Mouse (Mus musculus) layer of hippocampus, adult 2 months (tissue): Measurements from ENCODE around the gene Slc35e3. TPM values are rescaled to one million over a fixed set of nuclear protein-coding genes. Genes with fewer than 3 reads are reported as not detected.
"Not testable (repeated sequence)": the region's sequence is repeated elsewhere in the genome, so short reads cannot be mapped to it uniquely, and the experiment has no call there.

Source experiments
- DNase-seq, 2 experiments: peaks; one replicate each; pipeline ENCODE4 v3.0.0; 2022; ENCODE audit warnings: low spot score in 2 of 2
- H3K27ac ChIP-seq: fragments of 200-600 bp; 2 replicates; pipeline ENCODE4 v1.8.1; 2022
- H3K4me3 ChIP-seq: fragments of 200-600 bp; 2 replicates; pipeline ENCODE4 v1.8.1; 2022; ENCODE audit warnings: mild to moderate bottlenecking
- CTCF ChIP-seq: fragments of 200-600 bp; conservative IDR thresholded peaks from 2 replicates; pipeline ENCODE4 v1.8.1; 2022; ENCODE audit warnings: antibody characterized with exemption, mild to moderate bottlenecking, moderate library complexity
- total RNA-seq, 2 experiments: library from RNA; stranded (reverse); gene quantifications; 2 replicates each; pipeline ENCODE4 v1.2.3; 2021

The Slc35e3 gene
- total RNA-seq, 2 experiments from 2014 or later = 31.4 to 33.1 TPM

DNA sequence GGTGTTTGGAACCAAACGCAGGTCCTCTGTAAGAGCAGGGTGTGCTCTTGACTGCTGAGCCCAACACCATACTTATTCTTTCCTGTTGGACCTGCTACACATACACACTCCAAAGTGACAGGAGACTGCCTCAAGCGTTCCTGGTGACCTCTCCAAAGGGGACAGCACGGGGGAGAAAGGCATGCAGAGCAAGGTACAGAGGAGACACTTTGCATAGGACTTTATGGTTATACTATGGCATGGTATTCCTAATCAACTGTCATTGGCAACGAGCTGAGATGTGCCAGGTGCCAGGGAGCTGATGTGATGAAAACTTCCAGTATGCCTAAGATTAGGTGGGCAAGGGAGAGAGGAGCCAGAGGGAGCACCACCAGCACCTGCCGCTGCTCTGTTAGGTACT is 9.6 kb downstream of the Slc35e3 start:
- Histone ChIP-seq H3K27ac (no peak overlapping the region), H3K4me3 (no peak overlapping the region)
- TF ChIP-seq CTCF = no peak
- no peak for DNase-seq

DNA sequence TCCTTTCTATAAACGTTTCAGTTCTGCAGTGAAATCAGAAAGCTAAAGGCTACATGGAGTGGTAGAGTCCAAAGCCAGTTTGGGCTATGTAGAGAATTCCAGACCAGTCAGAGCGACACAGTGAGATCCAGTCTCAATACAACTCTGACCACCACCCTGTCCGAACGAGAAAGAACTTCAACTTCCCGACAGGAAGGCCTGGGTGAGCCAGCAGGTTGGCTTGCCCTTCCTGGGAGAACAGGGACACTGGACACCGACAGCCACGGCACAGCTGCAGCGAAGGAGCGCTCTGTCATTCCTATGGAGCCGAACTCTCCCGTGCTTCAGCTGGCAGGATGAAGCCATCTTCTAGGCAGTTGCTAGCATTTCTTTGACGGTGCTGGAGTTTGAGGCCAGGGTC is 10.8 kb downstream of the Slc35e3 start:
- H3K4me3 ChIP-seq, H3K27ac ChIP-seq, DNase-seq: not testable (repeated sequence)

DNA sequence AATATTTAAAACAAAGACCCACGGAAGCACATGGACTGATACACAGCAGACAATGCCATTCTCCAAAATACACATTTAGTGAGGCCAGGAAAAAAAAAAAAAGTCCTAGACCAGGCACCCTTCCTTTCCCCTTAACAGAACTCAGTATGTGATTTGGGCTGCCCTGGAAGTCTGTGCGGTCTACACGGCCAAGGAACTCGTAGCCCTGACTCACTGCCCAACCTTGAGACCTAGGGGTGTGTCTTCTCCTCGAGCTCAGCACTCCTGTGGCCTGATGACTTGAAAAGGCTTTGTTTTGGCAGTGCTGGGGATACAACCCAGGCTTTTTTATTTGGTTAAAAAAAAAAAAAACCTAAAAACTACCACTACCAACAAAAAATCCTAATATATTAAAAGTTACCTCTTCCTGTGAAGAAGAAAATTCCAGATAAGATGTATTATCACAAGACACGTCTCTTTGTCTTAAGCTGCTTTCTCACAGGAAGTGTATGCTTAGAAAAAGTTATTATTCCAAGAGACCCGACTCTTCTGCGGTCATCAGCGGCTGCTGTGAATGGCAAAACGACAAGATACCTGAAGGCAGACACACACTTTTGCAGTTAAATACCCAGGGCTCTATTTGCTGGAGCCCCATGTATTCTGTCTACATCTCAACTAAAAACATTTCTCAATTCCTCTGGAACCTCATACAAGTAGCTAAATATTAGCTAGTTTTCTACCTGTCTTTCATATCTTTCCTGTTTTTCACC is 11.9 kb downstream of the Slc35e3 start:
- not testable (repeated sequence) for H3K27ac ChIP-seq, DNase-seq, H3K4me3 ChIP-seq

DNA sequence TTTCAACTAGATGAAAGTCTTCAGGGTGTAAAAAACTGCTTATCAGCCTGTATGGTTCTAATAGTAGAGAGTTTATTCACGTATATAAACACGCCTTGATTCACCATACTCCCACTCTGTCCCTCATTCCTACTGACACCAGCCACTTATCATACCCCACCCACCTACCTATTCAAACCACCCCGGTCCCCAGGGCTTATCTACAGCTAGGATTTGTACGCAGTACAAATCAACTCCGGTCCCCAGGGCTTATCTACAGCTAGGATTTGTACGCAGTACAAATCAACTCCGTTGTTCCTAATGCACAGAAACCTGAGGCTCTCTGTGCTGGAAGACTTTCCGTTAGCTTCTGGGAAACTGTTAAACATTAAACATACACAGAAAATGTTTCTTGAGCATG is 12.5 kb downstream of the Slc35e3 start:
- not testable (repeated sequence) for H3K4me3 ChIP-seq, DNase-seq, H3K27ac ChIP-seq

DNA sequence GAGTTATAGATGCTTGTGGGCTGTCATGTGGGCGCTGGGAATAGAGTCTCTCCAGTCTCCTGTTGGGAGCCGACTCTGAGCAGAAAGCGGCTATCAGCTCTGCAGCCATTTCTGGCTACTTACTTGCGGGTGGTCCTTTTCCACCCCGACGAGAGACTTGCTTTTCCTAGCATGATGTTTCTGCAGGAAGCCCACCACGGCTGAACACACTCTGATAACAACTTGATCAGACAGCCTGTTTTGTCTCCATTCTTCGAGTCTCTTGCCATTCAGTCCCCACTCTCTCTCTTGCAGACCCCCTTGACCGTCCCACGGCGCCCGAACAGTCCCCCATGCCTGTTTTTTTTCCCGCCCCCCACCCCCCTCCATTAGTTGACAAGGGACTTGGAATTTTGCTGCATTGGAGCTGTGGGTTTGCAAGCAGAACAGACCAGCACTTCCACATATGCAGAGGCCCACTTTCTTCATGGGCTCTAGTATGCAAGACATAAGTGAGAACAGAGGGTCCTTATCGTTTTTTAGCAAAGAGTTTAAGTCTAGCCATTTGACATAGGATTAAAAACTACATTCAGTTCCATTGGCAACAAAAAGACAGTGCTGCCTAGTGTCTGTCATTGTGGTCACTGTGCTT is 13.1 kb downstream of the Slc35e3 start:
- TF ChIP-seq CTCF = no peak
- no peak for DNase-seq
- no peak overlapping the region for H3K27ac ChIP-seq
- no peak overlapping the region for H3K4me3 ChIP-seq

DNA sequence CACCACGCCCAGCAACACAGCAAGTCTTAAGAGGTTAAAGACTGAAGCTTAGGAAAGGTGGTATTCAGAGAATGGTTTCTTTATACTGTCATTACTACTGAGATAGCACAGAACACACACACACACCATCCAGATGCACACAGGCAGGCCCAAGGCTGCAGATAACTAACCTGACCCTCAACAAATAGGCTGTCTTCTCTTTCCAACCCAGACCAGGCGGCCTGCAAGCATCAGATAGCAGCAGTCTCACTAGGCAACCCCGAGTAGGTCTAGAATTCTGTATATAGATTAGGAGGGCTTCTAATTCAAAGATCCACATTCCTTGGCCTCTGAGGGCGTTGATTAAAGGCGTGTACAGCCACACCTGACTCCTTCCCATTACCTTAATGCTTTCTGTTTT is 14.0 kb downstream of the Slc35e3 start:
- DNase-seq = no peak
- no peak overlapping the region for H3K4me3 ChIP-seq

DNA sequence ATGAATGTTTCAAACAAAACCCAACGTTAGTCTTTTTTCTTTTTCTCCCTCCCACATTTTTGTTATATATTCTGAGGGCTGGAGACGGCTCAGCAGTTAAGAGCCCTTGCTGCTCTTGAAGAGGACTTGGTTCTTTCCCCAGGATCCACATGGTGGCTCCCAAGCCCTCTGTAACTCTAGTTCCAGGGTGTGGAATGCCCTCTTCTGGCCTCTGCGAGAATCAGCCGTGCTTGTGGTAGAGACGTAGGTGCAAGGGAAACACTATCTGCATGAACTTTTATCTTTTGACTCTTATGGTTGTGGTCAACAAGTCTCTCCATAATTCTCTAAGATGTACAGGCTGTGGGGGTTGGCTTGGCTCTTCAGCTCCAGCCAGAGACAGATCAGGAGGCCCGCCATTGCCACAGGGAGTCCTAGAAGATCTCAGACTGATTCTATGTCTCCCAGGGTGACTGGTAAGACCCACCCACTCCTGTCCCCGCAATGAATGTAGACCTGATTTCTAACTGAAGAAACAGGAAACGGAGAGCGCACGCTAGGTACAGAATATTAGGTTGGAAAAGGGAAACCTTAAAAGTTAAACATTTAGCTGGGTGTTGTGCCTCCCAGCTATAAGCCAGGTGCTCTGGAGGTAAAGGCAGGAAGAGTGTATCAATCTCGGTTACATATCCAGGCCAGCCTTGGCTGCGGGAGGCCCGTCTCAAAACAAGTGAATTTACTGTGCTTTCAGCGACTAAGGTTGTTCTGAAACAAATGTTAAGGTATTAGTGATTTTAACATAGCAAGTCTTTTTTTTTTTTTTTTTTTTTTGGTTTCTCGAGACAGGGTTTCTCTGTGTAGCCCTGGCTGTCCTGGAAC is 14.7 kb downstream of the Slc35e3 start:
- Histone ChIP-seq H3K27ac (no peak overlapping the region), H3K4me3 (no peak overlapping the region)
- TF ChIP-seq CTCF = peak; percentile 82
- DNase-seq = peak; percentile 44 to 50

More for the DNA sequence above, 14.0 kb downstream of the Slc35e3 start:
- no peak for TF ChIP-seq CTCF
- H3K27ac ChIP-seq = no peak overlapping the region

DNA sequence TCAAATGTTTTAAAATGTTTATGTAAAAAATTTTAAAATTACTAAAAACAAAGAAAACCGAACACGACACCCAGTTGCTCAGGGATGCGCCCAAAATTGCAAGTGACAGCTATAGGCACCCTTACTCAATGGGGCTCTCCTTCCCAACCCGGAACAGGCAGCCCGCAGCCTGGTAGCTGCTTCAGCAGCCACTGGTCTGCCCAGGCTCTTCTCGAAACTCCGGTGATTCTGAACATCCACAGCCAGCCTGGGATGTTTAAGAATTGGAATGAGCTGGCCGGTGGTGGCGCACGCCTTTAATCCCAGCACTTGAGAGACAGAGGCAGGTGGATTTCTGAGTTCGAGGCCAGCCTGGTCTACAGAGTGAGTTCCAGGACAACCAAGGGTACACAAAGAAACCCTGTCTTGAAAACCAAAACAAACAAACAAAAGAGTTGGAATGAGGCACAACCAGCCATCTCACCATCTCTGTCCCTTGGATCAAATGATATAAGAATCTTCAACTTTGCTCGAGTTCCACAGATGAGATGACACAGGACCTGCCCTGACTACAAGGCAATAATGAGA is 15.4 kb downstream of the Slc35e3 start:
- DNase-seq = no peak
- Histone ChIP-seq H3K4me3 (no peak overlapping the region), H3K27ac (no peak overlapping the region)
- no peak for TF ChIP-seq CTCF

DNA sequence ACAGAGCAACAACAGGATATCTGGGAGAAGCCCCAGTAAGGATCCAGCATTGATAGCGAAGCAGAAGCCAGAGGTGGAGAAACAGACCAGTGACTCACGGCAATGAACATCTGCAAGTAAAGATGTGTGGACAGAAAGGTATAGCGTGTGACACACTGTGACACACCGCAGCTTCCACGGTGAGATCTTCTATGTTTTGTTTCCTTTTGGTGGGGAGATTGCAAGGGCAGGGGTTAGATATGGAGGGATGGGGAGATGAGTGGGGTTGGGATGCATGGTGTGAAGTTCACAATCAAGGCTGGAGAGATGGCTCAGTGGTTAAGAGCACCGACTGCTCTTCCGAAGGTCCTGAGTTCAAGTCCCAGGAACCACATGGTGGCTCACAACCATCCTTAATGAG is 16.0 kb downstream of the Slc35e3 start:
- TF ChIP-seq CTCF = no peak
- H3K4me3 ChIP-seq = no peak overlapping the region
- H3K27ac ChIP-seq = no peak overlapping the region
- DNase-seq = no peak

DNA sequence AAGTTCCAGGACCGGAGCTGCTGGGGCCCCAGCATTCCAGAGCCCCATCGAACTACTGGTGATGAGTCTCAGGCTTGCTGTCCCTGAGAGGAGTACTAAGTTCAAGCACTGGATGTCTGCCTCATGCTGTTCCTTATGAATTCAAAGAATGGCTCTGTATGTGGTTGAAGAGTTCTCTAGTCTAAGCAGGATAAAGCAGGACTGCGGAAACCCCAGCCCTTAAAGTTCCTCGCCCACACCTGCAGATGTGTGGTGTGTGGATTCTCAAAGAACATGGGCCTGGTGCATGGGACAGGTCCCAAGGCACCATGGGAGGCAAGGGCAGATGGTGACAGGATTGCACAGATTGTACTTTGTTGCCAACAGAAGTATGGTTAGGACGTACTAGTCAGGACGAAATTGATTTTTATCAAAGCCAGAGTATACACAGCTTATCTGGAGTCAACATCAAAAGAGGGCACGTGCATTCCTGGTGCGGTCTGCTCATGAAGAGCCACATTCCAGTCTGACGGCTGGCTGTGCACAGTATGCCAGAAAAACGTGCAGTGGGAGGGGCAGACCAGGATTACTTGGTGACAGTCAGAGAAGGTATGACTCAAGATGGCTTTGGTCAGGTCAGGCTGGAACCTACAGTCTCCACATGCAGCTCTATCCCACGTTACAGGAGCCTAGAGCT is 16.9 kb downstream of the Slc35e3 start:
- H3K27ac ChIP-seq = no peak overlapping the region
- no peak overlapping the region for H3K4me3 ChIP-seq
- no peak for DNase-seq
- no peak for TF ChIP-seq CTCF

DNA sequence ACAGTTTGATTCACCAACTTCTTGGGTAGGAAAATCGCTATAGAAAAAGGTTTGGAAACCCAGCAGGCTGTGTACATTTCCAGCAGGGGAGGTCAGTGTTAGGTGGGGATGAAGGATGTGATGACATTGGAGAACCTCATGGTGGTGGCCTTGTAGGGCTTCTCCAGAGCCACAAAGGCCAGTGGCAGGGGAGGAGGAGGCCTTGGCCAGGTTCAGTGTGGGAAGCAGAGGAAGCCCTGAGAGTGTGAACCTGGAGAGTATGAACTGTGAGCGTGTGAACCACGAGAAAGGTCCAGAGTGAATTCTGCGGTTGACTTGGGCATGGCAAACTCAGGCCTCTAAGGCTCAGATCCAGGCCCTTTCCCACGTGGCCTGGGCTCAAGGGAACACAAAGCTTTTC is 17.6 kb downstream of the Slc35e3 start:
- no peak for TF ChIP-seq CTCF
- no peak overlapping the region for H3K27ac ChIP-seq
- DNase-seq = no peak
- no peak overlapping the region for H3K4me3 ChIP-seq

DNA sequence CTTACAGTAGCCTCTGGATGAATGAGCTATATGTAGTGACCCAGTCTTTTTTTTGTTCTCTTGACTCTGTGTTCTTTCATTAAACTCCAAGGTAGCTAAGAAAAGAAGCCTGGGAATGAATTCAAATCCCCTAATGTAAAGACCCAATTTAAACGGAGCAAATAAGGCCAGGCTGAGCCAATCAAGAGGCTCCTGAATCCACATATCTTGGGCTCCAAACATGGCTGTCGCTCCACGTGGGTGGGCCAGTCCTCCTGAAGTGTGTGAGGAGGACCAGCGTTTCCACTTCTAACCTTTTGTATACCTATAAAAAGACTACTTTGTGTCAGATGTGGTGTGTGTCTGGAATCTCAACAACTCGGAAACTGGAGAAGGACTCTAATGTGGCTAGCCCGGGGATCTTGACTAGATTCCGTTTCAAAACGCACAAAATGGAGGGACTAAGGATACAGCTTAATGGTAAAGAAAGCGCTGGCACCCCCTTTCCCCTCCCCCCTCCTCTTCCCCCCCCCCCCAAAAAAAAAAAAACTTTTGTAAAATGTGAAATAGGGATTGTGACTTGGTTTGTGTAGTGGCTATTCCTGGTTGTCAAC is 18.6 kb downstream of the Slc35e3 start:
- TF ChIP-seq CTCF = no peak
- H3K4me3 ChIP-seq = no peak overlapping the region
- DNase-seq = no peak
- H3K27ac ChIP-seq = no peak overlapping the region
